Mouse (Mus musculus): ENCODE data around the gene B4galt5. TPM values are rescaled to one million over a fixed set of nuclear protein-coding genes. Genes with fewer than 3 reads are reported as not detected.

The B4galt5 gene
- total and polyA plus RNA-seq, 2 experiments from 2014 or later, result 27.4 to 60.7 TPM

DNA sequence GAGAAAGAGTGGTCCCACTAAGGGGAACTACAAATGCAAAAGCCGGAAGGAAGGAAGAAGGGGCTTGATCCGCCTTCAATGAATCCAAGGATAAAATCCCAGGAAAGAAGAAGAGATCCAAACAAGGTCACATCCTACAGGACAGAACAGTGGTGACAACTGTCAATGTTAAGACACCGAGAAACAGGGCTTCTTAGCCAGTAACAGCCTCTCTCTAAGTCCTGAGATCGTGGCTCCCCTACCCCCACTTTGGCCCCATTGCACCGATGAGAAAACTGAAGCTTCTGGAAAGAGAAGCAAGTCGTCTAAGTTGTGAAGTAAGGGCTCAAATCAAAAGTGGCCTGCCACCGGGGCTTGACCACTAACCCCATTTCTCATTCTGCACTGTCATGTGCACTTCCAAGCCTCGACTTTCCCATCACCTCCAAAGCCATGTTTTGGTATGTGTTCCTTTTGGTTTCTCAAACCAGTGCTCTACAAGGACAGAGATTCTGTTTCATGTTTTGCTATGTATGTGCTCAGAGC lies 1.2 kb upstream of the B4galt5 start:
- peak overlapping the region; percentile 74 for H3K4me3 ChIP-seq (ENCODE audit: low read depth, low read length)
- no peaks in the 10 kb centered on the region for H3K4me1 ChIP-seq (ENCODE audit: insufficient read depth)
- H3K9me3 ChIP-seq (ENCODE audit: low read length), result no peaks in the 10 kb centered on the region
- peak overlapping the region; percentile 84 for H3K4me2 ChIP-seq (ENCODE audit: low read depth)
- no peak overlapping the region; the same call in 1 of the 2 replicates for H3K9ac ChIP-seq
- WGBS, result 58% methylated on average over 8 of the region's 8 CpGs
- ATAC-seq (no peak), DNase-seq (peak; percentile 38)
- H3K27ac ChIP-seq (ENCODE audit: low read depth, low read length), result no peak overlapping the region
- TF ChIP-seq CTCF (IDR thresholded peaks at IDR 0.05; ENCODE audit: low read depth), result no peak
- H3K27me3 ChIP-seq (ENCODE audit: insufficient read depth, low read length), result no peaks in the 10 kb centered on the region
- H3K36me3 ChIP-seq (ENCODE audit: insufficient read depth), result no peaks in the 10 kb centered on the region

DNA sequence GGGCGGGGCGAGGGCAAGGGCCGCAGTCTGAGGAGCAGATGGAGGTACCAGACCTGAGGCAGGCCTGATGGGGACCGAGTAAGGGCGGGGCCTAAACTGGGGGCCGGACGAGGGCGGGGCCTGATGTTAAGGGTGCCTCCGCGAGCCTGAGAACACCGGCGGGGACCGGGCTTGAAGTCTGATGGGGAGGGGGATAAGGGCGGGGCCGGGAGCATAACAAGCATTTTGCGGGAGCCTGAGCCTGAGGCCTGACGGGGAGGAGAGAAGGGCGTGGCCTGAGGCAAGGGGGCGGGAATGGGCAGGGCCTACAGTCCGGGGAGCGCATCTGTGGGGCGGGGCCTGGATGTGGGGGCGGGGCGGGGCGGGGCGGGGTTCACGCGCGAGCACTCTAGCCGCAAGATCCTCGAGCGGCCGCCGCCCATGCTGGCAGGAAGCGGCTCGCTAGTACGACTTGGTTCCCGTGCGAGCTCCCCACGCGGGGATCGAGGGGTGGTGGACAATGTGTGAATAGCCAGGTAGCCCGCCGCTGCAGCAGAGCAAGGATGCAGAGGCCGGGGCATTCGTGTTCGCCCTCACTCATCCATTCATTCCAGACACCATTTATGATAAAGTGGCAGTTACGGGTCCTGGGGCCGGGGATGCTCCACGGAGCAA lies 427 bp upstream of the B4galt5 start:
- TF ChIP-seq CTCF (IDR thresholded peaks at IDR 0.05; ENCODE audit: low read depth), result peak; percentile 5; the same call in 1 of the 2 replicates
- H3K4me3 ChIP-seq (ENCODE audit: low read depth, low read length), result peak overlapping the region; percentile 74
- no peaks in the 10 kb centered on the region for H3K36me3 ChIP-seq (ENCODE audit: insufficient read depth)
- H3K27me3 ChIP-seq (ENCODE audit: insufficient read depth, low read length), result no peaks in the 10 kb centered on the region
- 1% methylated on average over 40 of the region's 50 CpGs for WGBS
- peak; percentile 96 for DNase-seq
- H3K9ac ChIP-seq, result peak overlapping the region; percentile 82
- H3K4me2 ChIP-seq (ENCODE audit: low read depth), result peak overlapping the region; percentile 84
- peak; percentile 93 for ATAC-seq
- no peaks in the 10 kb centered on the region for H3K9me3 ChIP-seq (ENCODE audit: low read length)
- H3K27ac ChIP-seq (ENCODE audit: low read depth, low read length), result peak overlapping the region; percentile 88
- no peaks in the 10 kb centered on the region for H3K4me1 ChIP-seq (ENCODE audit: insufficient read depth)

DNA sequence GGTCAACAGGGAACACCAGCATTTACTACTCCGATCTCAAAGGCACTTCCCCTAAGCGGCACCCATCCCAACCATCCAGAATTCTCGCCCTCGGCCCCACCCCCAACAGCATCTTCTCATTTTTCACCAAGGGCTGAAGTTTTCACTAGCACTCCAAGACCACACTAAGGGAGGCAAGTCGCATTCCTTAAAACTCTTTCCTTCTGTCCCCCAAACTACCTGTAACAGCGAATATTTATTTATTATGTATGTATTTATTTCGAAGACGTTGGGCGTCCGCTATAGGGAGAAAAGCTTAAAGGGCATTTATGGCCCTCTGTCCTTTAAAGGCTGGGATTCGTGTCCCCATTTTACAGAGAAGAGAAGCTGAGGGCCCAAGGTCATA lies 1.0 kb downstream of the B4galt5 start:
- Histone ChIP-seq H3K4me3 (ENCODE audit: low read depth, low read length) (peak overlapping the region; percentile 74), H3K9ac (peak overlapping the region; percentile 82), H3K4me2 (ENCODE audit: low read depth) (peak overlapping the region; percentile 84), H3K27me3 (ENCODE audit: insufficient read depth, low read length) (no peaks in the 10 kb centered on the region), H3K27ac (ENCODE audit: low read depth, low read length) (no peak overlapping the region), H3K4me1 (ENCODE audit: insufficient read depth) (no peaks in the 10 kb centered on the region), H3K9me3 (ENCODE audit: low read length) (no peaks in the 10 kb centered on the region), H3K36me3 (ENCODE audit: insufficient read depth) (no peaks in the 10 kb centered on the region)
- DNase-seq, result no peak
- WGBS, result 8% methylated on average over 11 of the region's 11 CpGs
- no peak for TF ChIP-seq CTCF (IDR thresholded peaks at IDR 0.05; ENCODE audit: low read depth)
- no peak for ATAC-seq

DNA sequence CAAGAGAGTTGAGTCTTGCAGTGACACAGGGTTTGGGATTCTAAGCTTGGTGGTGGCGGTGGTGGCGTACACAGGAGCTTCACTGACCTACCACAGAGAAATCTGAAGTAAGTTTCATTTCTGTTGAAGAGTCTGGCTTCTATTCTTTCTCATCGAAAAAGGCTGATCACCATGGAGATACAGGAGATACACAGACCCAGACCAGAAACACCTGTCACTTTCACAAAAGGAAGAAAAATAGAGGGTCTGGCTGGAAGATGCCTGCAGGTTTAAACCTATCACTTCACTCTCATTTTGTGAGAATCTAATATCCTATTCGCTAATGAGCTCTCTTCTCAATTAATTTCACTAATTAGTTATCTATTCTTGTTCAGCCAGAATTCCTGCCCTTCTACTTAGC lies 1.6 kb downstream of the B4galt5 start:
- peak overlapping the region; percentile 84 for H3K4me2 ChIP-seq (ENCODE audit: low read depth)
- DNase-seq (no peak), ATAC-seq (no peak)
- H3K9ac ChIP-seq, result no peak overlapping the region
- H3K36me3 ChIP-seq (ENCODE audit: insufficient read depth), result no peaks in the 10 kb centered on the region
- no peaks in the 10 kb centered on the region for H3K9me3 ChIP-seq (ENCODE audit: low read length)
- H3K4me1 ChIP-seq (ENCODE audit: insufficient read depth), result no peaks in the 10 kb centered on the region
- H3K4me3 ChIP-seq (ENCODE audit: low read depth, low read length), result peak overlapping the region; percentile 74; the same call in 1 of the 2 replicates
- no peak overlapping the region for H3K27ac ChIP-seq (ENCODE audit: low read depth, low read length)
- no peak for TF ChIP-seq CTCF (IDR thresholded peaks at IDR 0.05; ENCODE audit: low read depth)
- WGBS, result 42% methylated on average over 4 of the region's 4 CpGs
- H3K27me3 ChIP-seq (ENCODE audit: insufficient read depth, low read length), result no peaks in the 10 kb centered on the region

DNA sequence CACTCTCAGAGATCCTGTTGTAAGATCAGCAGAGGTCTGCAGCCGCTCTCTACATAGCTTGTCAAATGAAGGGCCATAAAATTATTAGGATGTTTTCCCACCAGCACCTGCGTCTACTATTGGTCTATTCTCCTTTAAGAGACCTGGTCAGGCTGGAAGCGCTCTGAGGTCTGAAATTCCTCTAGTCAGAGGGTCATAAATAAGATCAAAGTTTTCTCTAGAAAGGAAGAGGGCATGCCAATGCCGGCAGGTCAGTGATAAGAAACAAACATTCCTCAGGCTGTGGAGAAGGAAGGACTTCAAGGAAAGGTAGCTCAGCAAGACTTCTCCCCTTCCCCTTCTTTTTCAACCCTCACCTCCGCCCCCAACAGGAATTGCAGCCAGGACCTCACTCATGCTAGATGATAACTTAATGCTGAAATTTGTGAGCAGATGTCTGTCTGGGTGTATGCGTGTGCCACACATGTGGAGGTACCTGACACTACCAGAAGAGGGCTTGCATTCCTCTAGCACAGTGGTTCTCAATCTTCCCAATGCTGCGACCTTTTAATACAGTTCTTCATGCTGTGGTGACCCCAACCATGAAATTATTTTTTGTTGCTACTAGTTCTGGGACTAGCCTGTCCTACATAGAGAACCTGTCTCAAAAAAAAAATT lies 3.3 kb downstream of the B4galt5 start:
- no peak overlapping the region for H3K4me3 ChIP-seq (ENCODE audit: low read depth, low read length)
- H3K27ac ChIP-seq (ENCODE audit: low read depth, low read length), result no peak overlapping the region
- no peaks in the 10 kb centered on the region for H3K9me3 ChIP-seq (ENCODE audit: low read length)
- H3K36me3 ChIP-seq (ENCODE audit: insufficient read depth), result no peaks in the 10 kb centered on the region
- 93% methylated on average over 7 of the region's 7 CpGs for WGBS
- no peak overlapping the region for H3K9ac ChIP-seq
- TF ChIP-seq CTCF (IDR thresholded peaks at IDR 0.05; ENCODE audit: low read depth), result no peak
- DNase-seq (no peak), ATAC-seq (no peak)
- no peaks in the 10 kb centered on the region for H3K4me1 ChIP-seq (ENCODE audit: insufficient read depth)
- no peaks in the 10 kb centered on the region for H3K27me3 ChIP-seq (ENCODE audit: insufficient read depth, low read length)
- H3K4me2 ChIP-seq (ENCODE audit: low read depth), result no peak overlapping the region

DNA sequence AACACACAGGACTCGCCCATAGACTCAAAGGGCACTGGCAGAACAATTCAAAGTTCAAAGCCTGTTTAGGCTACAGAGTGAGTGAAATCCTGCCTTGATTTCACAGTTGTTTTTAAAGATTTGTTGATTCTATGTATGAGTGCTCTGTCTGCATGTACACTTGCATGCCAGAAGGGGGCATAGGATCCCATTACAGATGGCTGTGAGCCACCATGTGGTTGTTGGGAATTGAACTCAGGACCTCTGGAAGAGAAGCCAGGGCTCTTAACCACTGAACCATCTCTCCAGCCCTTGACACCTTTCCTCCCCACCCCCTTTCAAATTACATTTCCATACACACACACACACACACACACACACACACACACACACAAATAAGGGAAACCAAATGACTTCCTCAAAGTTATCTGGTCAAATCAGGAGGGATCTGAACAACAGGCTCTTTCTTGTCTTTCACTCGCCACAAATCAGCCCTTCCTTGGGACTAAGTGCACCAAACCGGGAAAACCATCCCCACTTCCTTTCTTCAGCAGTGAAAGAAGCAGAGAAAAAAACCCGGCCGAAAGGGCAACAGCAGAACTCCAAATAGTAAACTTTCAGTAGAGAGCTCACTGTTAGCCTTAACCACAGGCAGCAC lies 4.0 kb downstream of the B4galt5 start:
- no peak overlapping the region for H3K27ac ChIP-seq (ENCODE audit: low read depth, low read length)
- no peak overlapping the region for H3K4me3 ChIP-seq (ENCODE audit: low read depth, low read length)
- H3K36me3 ChIP-seq (ENCODE audit: insufficient read depth), result no peaks in the 10 kb centered on the region
- H3K27me3 ChIP-seq (ENCODE audit: insufficient read depth, low read length), result no peaks in the 10 kb centered on the region
- 80% methylated on average over 5 of the region's 5 CpGs for WGBS
- ATAC-seq (no peak), DNase-seq (no peak)
- H3K4me1 ChIP-seq (ENCODE audit: insufficient read depth), result no peaks in the 10 kb centered on the region
- TF ChIP-seq CTCF (IDR thresholded peaks at IDR 0.05; ENCODE audit: low read depth), result peak; percentile 46
- no peak overlapping the region for H3K4me2 ChIP-seq (ENCODE audit: low read depth)
- H3K9ac ChIP-seq, result no peak overlapping the region
- no peaks in the 10 kb centered on the region for H3K9me3 ChIP-seq (ENCODE audit: low read length)
